Mouse (Mus musculus) cortical plate, adult 2 months (tissue): Measurements from ENCODE around the gene Cdc25a.

Experiments used
- CTCF ChIP-seq: fragments of 200-500 bp; IDR thresholded peaks from 2 replicates; pipeline ENCODE4 v1.5.1; 2011; ENCODE audit warnings: mild to moderate bottlenecking, control low read depth, low read length; ENCODE audit not compliant: insufficient read depth; ENCODE audit errors: extremely low read depth
- POLR2A ChIP-seq: fragments of 200-500 bp; IDR thresholded peaks from 2 replicates; pipeline ENCODE4 v1.6.1; 2011; ENCODE audit warnings: mild to moderate bottlenecking, low read length, control low read depth; ENCODE audit not compliant: insufficient read depth; ENCODE audit errors: extremely low read depth

- TF ChIP-seq CTCF, result peak; percentile 93
- TF ChIP-seq POLR2A, result no peak
These were observed 17.4 kb downstream of the Cdc25a start for GRCm38 (mm10) chr9:109892651-109893250.
